Mouse (Mus musculus): ENCODE data around the gene Pkdrej.
"Not testable (repeated sequence)": the region's sequence is repeated elsewhere in the genome, so short reads cannot be mapped to it uniquely, and the experiment has no call there.

Pkdrej gene

GRCm38 (mm10) chr15:85788633-85789032 lies 32.9 kb downstream of the Pkdrej start:
- ChIA-PET CTCF (interaction anchor here in 1 of 4 experiments (0.6 kb wide), 1 partner anchor 261 kb away, joined by 3 read pairs; no protein-coding TSS in a partner anchor), POLR2A (interaction anchor here in 3 of 4 experiments (0.6 to 1.3 kb wide), 3 partner anchors 23 to 206 kb away, joined by 3 to 8 read pairs (median 3); partner anchors contain the start of gene Cdpf1 (in 1 of the 3))

- ChIA-PET POLR2A (interaction anchor here in 2 of 4 experiments (1.3 to 1.6 kb wide), 2 partner anchors 23 to 24 kb away, joined by 4 to 8 read pairs; partner anchors contain the start of gene Cdpf1 (in 2 of the 2)), CTCF (no interaction called here)
Measured at GRCm38 (mm10) chr15:85788051-85788450, 33.5 kb downstream of the Pkdrej start.

- POLR2A ChIA-PET: interaction anchor here in 1 of 4 experiments (1.6 kb wide), 1 partner anchor 24 kb away, joined by 4 read pairs; the partner anchor contains the start of gene Cdpf1
- CTCF ChIA-PET: no interaction called here
Measured at GRCm38 (mm10) chr15:85787482-85787881, 34.1 kb downstream of the Pkdrej start.

- POLR2A ChIA-PET: interaction anchor here in 1 of 4 experiments (1.6 kb wide), 1 partner anchor 25 kb away, joined by 4 read pairs; the partner anchor contains the start of gene Cdpf1
- CTCF ChIA-PET: no interaction called here
Measured at GRCm38 (mm10) chr15:85786711-85787110, 34.8 kb downstream of the Pkdrej start.

GRCm38 (mm10) chr15:85784341-85784740 lies 37.2 kb downstream of the Pkdrej start:
- POLR2A ChIA-PET: no interaction called here
- CTCF ChIA-PET: interaction anchor here in 1 of 4 experiments (1.1 kb wide), 1 partner anchor 57 kb away, joined by 3 read pairs; no protein-coding TSS in a partner anchor

- POLR2A ChIA-PET: interaction anchor here in 1 of 4 experiments (0.6 to 0.7 kb wide), 2 partner anchors 30 to 313 kb away, joined by 3 read pairs; no protein-coding TSS in a partner anchor
- CTCF ChIA-PET: interaction anchor here in 3 of 4 experiments (0.6 to 1.3 kb wide), 5 partner anchors 66 to 1548 kb away, joined by 3 to 7 read pairs (median 3); no protein-coding TSS in a partner anchor
Measured at GRCm38 (mm10) chr15:85783146-85783545, 38.4 kb downstream of the Pkdrej start.

- CTCF ChIA-PET: interaction anchor here in 3 of 4 experiments (0.6 to 0.7 kb wide), 4 partner anchors 44 to 975 kb away, joined by 3 to 7 read pairs (median 5); partner anchors contain the start of gene Ppara (in 1 of the 3)
- POLR2A ChIA-PET: not testable (repeated sequence)
Measured at GRCm38 (mm10) chr15:85778891-85779290, 42.6 kb downstream of the Pkdrej start.

GRCm38 (mm10) chr15:85776771-85777170 lies 44.8 kb downstream of the Pkdrej start:
- POLR2A ChIA-PET: no interaction called here

GRCm38 (mm10) chr15:85776241-85776640 lies 45.3 kb downstream of the Pkdrej start:
- CTCF ChIA-PET: no interaction called here
- POLR2A ChIA-PET: no interaction called here

More at GRCm38 (mm10) chr15:85776771-85777170, 44.8 kb downstream of the Pkdrej start:
- CTCF ChIA-PET: interaction anchor here in 1 of 4 experiments (0.8 kb wide), 1 partner anchor 178 kb away, joined by 4 read pairs; no protein-coding TSS in a partner anchor

GRCm38 (mm10) chr15:85775001-85775400 lies 46.5 kb downstream of the Pkdrej start:
- ChIA-PET CTCF (interaction anchor here in 1 of 4 experiments (1.5 kb wide), 1 partner anchor 66 kb away, joined by 3 read pairs; no protein-coding TSS in a partner anchor), POLR2A (no interaction called here)

- ChIA-PET POLR2A (no interaction called here), CTCF (interaction anchor here in 1 of 4 experiments (1.5 kb wide), 1 partner anchor 66 kb away, joined by 3 read pairs; no protein-coding TSS in a partner anchor)
Measured at GRCm38 (mm10) chr15:85774419-85774818, 47.1 kb downstream of the Pkdrej start.

GRCm38 (mm10) chr15:85772146-85772740 lies 49.3 kb downstream of the Pkdrej start:
- POLR2A ChIA-PET: interaction anchor here in 1 of 4 experiments (0.5 to 1.3 kb wide), 2 partner anchors 59 to 419 kb away, joined by 3 read pairs; partner anchors contain the start of gene Ttc38

GRCm38 (mm10) chr15:85771306-85772121 lies 50.0 kb downstream of the Pkdrej start:
- CTCF ChIA-PET: no interaction called here
- POLR2A ChIA-PET: interaction anchor here in 2 of 4 experiments (0.5 to 1.3 kb wide), 3 partner anchors 23 to 419 kb away, joined by 3 read pairs; partner anchors contain the start of gene Ttc38 (in 1 of the 2)

More at GRCm38 (mm10) chr15:85772146-85772740, 49.3 kb downstream of the Pkdrej start:
- CTCF ChIA-PET: interaction anchor here in 1 of 4 experiments (1.2 kb wide), 1 partner anchor 173 kb away, joined by 3 read pairs; no protein-coding TSS in a partner anchor

- POLR2A ChIA-PET: no interaction called here
- CTCF ChIA-PET: no interaction called here
Measured at GRCm38 (mm10) chr15:85768991-85769390, 52.5 kb downstream of the Pkdrej start.

GRCm38 (mm10) chr15:85766677-85767076 lies 54.9 kb downstream of the Pkdrej start:
- POLR2A ChIA-PET: interaction anchor here in 1 of 4 experiments (0.6 to 0.7 kb wide), 3 partner anchors 405 to 517 kb away, joined by 3 read pairs; no protein-coding TSS in a partner anchor

GRCm38 (mm10) chr15:85765022-85765421 lies 56.5 kb downstream of the Pkdrej start:
- ChIA-PET POLR2A (interaction anchor here in 2 of 4 experiments (0.5 to 0.6 kb wide), 2 partner anchors 284 to 353 kb away, joined by 3 to 5 read pairs; no protein-coding TSS in a partner anchor), CTCF (no interaction called here)

More at GRCm38 (mm10) chr15:85766677-85767076, 54.9 kb downstream of the Pkdrej start:
- CTCF ChIA-PET: interaction anchor here in 2 of 4 experiments (0.6 kb wide), 2 partner anchors 164 to 451 kb away, joined by 3 read pairs; no protein-coding TSS in a partner anchor

All from embryonic stem cell, embryonic (primary cell).